Mouse (Mus musculus) gastrocnemius, postnatal 25 days (tissue): ENCODE results near the gene Snca. TPM values are rescaled to one million over a fixed set of nuclear protein-coding genes. Genes with fewer than 3 reads are reported as not detected.
"Not testable (repeated sequence)": the region's sequence is repeated elsewhere in the genome, so short reads cannot be mapped to it uniquely, and the experiment has no call there.

ENCODE experiments used
- DNase-seq: peaks from one replicate; pipeline ENCODE4 v3.0.0; 2022
- total RNA-seq, 2 experiments: library from RNA; stranded (reverse); gene quantifications; 1 replicate in 1 of 2; 2 replicates in 1 of 2; pipeline ENCODE4 v1.2.3; 2021

Gene Snca
- total RNA-seq, 2 experiments from 2014 or later, result 1.5 to 6.1 TPM

DNA sequence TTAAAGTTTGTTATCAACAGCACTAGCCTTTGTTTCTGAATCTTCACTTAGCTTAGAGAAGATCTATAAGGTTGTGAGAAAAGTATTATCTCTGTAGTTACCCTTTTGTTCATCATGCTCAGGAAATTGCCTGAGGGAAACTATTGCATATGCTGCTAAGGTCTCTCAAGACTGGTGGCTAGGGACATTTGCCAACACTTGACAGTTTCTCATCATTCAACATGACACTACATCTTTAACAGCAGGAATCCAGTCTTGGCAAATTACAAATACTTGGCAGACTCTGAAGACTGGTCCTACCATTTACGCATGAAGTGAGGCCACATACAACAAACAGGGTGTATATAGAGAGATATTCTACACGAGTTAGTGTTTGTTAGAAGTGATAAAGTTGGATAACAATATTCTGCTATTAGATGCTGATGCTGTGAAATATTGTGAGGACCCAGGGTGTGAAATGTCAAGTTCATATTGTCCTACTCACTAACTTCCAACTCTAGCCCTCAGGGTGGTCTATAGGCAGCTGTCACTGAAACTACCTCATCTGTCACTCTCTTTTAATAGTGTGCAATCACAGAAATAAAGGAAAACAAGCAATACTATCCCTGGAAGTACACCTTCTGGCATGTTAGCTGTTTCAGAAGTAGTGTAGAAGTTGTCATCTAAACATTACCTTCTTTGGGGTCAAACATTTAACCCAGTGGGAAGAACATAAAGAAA is 105.4 kb downstream of the Snca start:
- no peak for DNase-seq

DNA sequence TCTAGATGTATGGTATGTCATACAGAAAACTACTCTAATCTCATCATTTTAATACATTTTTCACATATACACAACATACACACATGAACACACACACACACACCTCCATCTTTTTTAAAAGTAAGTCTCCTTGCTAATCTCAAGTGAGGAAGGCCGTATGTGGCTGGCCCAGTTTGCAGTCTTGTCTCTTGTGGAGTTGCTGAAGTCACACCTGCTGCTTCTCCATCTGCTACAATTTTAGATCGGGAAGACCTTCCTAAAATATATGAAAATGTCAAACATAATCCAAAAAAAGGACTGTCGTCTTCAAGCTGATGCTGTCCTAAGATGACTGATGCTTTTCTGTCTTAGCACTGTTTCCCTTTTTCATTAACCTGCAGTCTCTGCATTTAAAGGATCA is 112.1 kb downstream of the Snca start:
- DNase-seq, result no peak

DNA sequence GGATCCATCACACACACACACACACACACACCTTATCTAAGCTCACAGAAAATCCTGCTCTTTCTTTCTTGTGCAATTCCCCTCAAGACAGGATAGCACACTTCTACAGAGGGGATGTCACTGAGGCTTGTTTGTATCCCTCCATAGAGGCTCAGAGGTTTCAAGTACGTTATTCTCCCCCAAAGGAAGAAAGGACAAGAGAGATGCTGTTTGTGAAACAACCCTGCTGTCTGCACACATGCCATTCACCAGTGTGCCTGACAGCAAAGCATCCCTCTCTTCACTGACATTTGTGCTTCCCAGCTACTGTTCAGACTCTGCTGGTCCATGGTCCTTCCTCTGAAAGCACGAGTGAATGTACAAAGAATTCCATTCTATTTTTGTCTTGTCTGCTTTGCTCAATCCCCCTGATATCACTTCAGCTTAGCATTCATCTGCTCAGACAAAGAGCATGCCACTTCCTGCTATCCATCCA is 119.6 kb downstream of the Snca start:
- DNase-seq, result no peak

DNA sequence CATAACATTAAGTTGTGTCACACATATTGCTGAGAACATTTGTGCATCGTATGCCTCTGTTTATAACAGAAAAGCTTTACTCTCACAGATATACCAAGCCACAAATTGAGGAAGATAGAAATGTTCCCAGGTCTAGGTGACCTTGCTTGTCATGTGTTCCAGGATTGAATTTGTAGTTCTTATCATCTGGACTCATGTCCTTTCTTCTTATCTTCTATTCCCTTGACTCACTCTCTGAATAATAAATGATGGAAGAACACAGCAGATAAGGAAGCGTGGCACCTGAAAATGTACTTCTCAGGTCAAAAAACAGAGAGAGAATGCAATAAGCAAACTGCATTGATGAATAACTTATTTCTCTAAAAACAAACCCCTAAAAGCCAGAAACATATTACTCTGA is 131.6 kb downstream of the Snca start:
- DNase-seq, result no peak

DNA sequence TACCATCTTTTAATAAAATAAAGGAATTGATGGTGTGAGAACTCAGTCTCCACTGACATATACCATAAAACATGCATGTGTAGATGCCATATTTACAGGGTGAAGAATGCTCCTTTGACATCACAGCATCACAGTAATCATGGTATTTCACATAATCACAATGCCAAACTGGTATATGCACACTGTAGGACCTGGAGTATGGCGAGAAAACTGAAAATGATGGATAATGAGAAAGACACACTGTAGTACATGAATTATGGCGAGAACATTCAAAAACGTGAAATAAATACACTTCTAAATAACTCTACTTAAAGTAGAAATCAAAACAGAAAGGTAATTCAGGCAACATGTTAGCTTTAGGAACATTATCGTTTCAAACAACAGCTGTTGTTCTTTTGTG is 142.6 kb downstream of the Snca start:
- not testable (repeated sequence) for DNase-seq

DNA sequence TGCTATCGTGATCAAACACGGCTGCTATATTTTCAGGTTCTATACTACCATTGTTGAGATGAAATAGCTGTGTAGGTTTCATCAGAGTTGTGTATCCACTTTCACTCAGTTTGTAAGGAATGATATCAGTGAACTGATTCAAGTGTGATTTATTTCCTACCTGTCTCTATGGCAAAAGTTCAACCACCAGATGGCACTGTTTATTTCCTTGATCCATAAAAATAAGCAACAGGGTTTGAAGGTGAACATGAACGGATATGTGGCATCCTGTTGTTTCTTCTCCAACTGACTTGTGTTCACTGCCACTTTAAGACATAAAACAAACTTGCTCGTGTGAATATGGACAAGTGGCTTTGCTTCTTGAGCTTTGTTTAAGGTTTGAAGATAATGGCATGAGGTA is 147.4 kb downstream of the Snca start:
- no peak for DNase-seq

Other genes with a start within 250 kb of the Snca start
- 1 to 10 TPM; 1.4 to 2.6 TPM for gene Mmrn1, start 95.1 kb upstream of the Snca start, total RNA-seq